Mouse (Mus musculus) bone marrow, adult 2 months (tissue): ENCODE measurements at regions not wholly inside any gene's neighbourhood (a gene's known extent, or its start where the extent isn't known, plus 50 kb on each side); places are given as distances from the start of the nearest gene placed in this dataset.

Experiments used
- CTCF ChIP-seq: fragments of 200-500 bp; IDR thresholded peaks from 2 replicates; pipeline ENCODE4 v1.5.1; 2011; ENCODE audit warnings: low read length, control low read depth; ENCODE audit not compliant: control insufficient read depth, insufficient read depth
- POLR2A ChIP-seq: fragments of 200-500 bp; IDR thresholded peaks from 2 replicates; pipeline ENCODE4 v1.6.1; 2011; ENCODE audit warnings: low read depth, mild to moderate bottlenecking, control low read depth, low read length, borderline replicate concordance; ENCODE audit not compliant: control insufficient read depth

GRCm38 (mm10) chr2:137754481-137754880 lies 501.9 kb upstream of the Btbd3 start:
- no peak for TF ChIP-seq CTCF
- TF ChIP-seq POLR2A: no peak
